In genomic region chr2:166662595-166663160, GRCm38 (mm10) we compare ENCODE assay signal across 12 mouse cellular contexts. TPM values are rescaled to one million over a fixed set of nuclear protein-coding genes. Genes with fewer than 3 reads are reported as not detected.
A peak's percentile ranks its signal among the peaks of the same experiment; 100 is the strongest.
DNase-seq lines count a peak whose midpoint lies in the region; ATAC-seq and TF ChIP-seq lines count a peak whose summit lies in the region.
"Had no signal": no experiment of that assay in that cellular context is flagged by ENCODE, and none has a peak within 500 bp of the region (broad histone marks: within the 10 kb centered on the region; RNA-seq: fewer than 3 reads in every experiment).

No protein-coding gene starts in this region.

- ATAC-seq in midbrain, embryonic 11.5 days (ENCODE audit: low FRiP score) = peak; percentile 23; the same call in 1 of the 2 replicates
- ATAC-seq in intestine, embryonic 16.5 days = no peak

- no peak overlapping the region for H3K4me3 ChIP-seq in cerebellum, adult 2 months (replicated peaks; ENCODE audit: insufficient read depth, low read depth, low read length)
- H3K4me3 ChIP-seq in midbrain, embryonic 11.5 days (ENCODE audit: low read depth, low read length) = no peak overlapping the region
- no peak overlapping the region for H3K4me3 ChIP-seq in intestine, embryonic 16.5 days (ENCODE audit: low read length)
- H3K4me3 ChIP-seq: liver, embryonic 13.5 days had no signal

- TF ChIP-seq POLR2A in cerebellum, adult 2 months (IDR thresholded peaks at IDR 0.05; ENCODE audit: borderline replicate concordance, insufficient read depth, low read length) = no peak

- no peaks in the 10 kb centered on the region for H3K36me3 ChIP-seq in midbrain, embryonic 11.5 days (ENCODE audit: control insufficient read depth, insufficient read depth, low read length)
- no peaks in the 10 kb centered on the region for H3K36me3 ChIP-seq in intestine, embryonic 16.5 days (ENCODE audit: control insufficient read depth, insufficient read depth, low read length)
- H3K36me3 ChIP-seq: liver, embryonic 13.5 days had no signal

- no peaks in the 10 kb centered on the region for H3K9me3 ChIP-seq in midbrain, embryonic 11.5 days (ENCODE audit: control insufficient read depth, low read length)
- H3K9me3 ChIP-seq in intestine, embryonic 16.5 days (ENCODE audit: control insufficient read depth, low read length) = no peaks in the 10 kb centered on the region
- H3K9me3 ChIP-seq: G1E; liver, embryonic 13.5 days had no signal

- H3K4me2 ChIP-seq in midbrain, embryonic 11.5 days = no peak overlapping the region
- H3K4me2 ChIP-seq in intestine, embryonic 16.5 days (ENCODE audit: low read depth, low read length) = no peak overlapping the region
- H3K4me2 ChIP-seq: liver, embryonic 13.5 days had no signal

- 62% methylated on average over 6 of the region's 6 CpGs for WGBS in cerebellum, adult 2 months
- WGBS in midbrain, embryonic 11.5 days = 64% methylated on average over 6 of the region's 6 CpGs
- WGBS in intestine, embryonic 16.5 days = 66% methylated on average over 6 of the region's 6 CpGs

- H3K27me3 ChIP-seq in cerebellum, adult 2 months (ENCODE audit: control insufficient read depth, insufficient read depth, low read length) = no peaks in the 10 kb centered on the region
- no peaks in the 10 kb centered on the region for H3K27me3 ChIP-seq in midbrain, embryonic 11.5 days (ENCODE audit: control insufficient read depth, insufficient read depth, low read length)
- no peaks in the 10 kb centered on the region for H3K27me3 ChIP-seq in intestine, embryonic 16.5 days (replicated peaks; ENCODE audit: control insufficient read depth, insufficient read depth, low read length)
- H3K27me3 ChIP-seq: liver, embryonic 13.5 days had no signal

- peak in 1 of 2 experiments; percentile 20 for DNase-seq in cerebellum, adult 2 months
- DNase-seq in cerebellum, adult 11 months = no peak
- DNase-seq in thymus, postnatal 14 days = peak; percentile 49
- no peak for DNase-seq in thymus, postnatal 10 days (ENCODE audit: low spot score in 2 of 2)
- no peak for DNase-seq in midbrain, embryonic 11.5 days (ENCODE audit: low spot score, missing footprints)
- no peak for DNase-seq in kidney, postnatal 36 days
- no peak for DNase-seq in adrenal gland, postnatal 36 days
- DNase-seq: gastrocnemius, postnatal 36 days; heart, postnatal 4 days; liver, embryonic 13.5 days had no signal

- H3K9ac ChIP-seq in midbrain, embryonic 11.5 days (ENCODE audit: low read length) = peak overlapping the region; percentile 27; the same call in 1 of the 2 replicates
- H3K9ac ChIP-seq in intestine, embryonic 16.5 days (ENCODE audit: low read depth, low read length) = no peak overlapping the region

- peaks cover 17% of the 10 kb centered on the region for H3K4me1 ChIP-seq in cerebellum, adult 2 months (ENCODE audit: control insufficient read depth, insufficient read depth, low read length)
- H3K4me1 ChIP-seq in midbrain, embryonic 11.5 days (ENCODE audit: control insufficient read depth, insufficient read depth, low read length) = peaks cover 42% of the 10 kb centered on the region
- peaks cover 10% of the 10 kb centered on the region for H3K4me1 ChIP-seq in intestine, embryonic 16.5 days (ENCODE audit: control insufficient read depth, insufficient read depth, low read length)

- no peak for TF ChIP-seq CTCF in cerebellum, adult 2 months (IDR thresholded peaks at IDR 0.05; ENCODE audit: borderline replicate concordance, insufficient read depth, low read depth, low read length)

- 0 out of 2 replicates have a peak overlapping the region, but pooled peaks have one; percentile 35 for H3K27ac ChIP-seq in cerebellum, adult 2 months (ENCODE audit: insufficient read depth, low read length)
- H3K27ac ChIP-seq in midbrain, embryonic 11.5 days (ENCODE audit: low read depth, low read length) = peak overlapping the region; percentile 64
- H3K27ac ChIP-seq in intestine, embryonic 16.5 days (ENCODE audit: low read length) = no peak overlapping the region
- H3K27ac ChIP-seq: liver, embryonic 13.5 days had no signal

RNA-seq across cellular contexts. Expression of gene Prex1, which starts 51.0 kb away (rescaled TPM):
- 70.1 and 74.3 TPM in 2 replicates for polyA plus RNA-seq in cerebellum, adult 2 months (2012; rRNA removed)
- polyA plus RNA-seq in midbrain, embryonic 11.5 days (2014; fragmentation: Nextera tagmentation; extraction: Ambion mirVana) = 16.5 and 19.8 TPM in 2 replicates
- 10 to 100 TPM; 13.5 to 18.8 TPM for total RNA-seq in adrenal gland, postnatal 36 days (2021)
- 7.9 and 8.0 TPM in 2 replicates for polyA plus RNA-seq in intestine, embryonic 16.5 days (2015; fragmentation: Nextera tagmentation; extraction: Ambion mirVana)
